Comparison of ENCODE assay signal across 20 mouse cellular contexts in the genomic region with DNA sequence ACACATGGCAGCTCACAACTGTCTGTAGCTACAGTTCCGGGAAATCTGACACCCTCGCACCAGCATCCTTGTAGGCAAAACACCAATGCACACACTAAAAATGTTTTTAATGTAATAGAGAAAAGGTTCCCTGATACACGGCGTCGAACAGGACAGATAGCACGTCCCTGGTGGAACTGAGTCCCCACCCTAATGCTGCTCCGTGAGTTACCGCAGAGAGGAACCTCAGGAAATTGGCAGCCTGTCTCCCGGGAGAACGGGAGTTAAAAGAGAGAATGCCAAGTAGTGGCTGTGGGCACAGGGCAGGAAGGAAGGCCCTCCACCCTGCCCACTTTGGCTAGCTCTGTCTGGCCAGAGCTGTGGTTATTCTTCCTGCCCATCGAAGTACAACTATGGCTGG.
"Had no signal": no experiment of that assay in that cellular context is flagged by ENCODE, and none has a peak within 500 bp of the region (broad histone marks: within the 10 kb centered on the region; RNA-seq: fewer than 3 reads in every experiment).

No protein-coding gene starts in this region.

- DNase-seq: kidney, adult 2 months; kidney, postnatal 25 days; left cerebral cortex, postnatal 4 days; liver, postnatal 0 days; midbrain, embryonic 14.5 days; right cerebral cortex, adult 18-20 months; right cerebral cortex, postnatal 14 days; right cerebral cortex, postnatal 4 days; thymus, adult 2 months; thymus, postnatal 14 days; thymus, postnatal 4 days had no signal

- H3K9ac ChIP-seq: limb, embryonic 12.5 days; limb, embryonic 15.5 days; liver, embryonic 14.5 days; liver, postnatal 0 days had no signal

- H3K4me2 ChIP-seq: limb, embryonic 12.5 days; limb, embryonic 15.5 days; liver, embryonic 11.5 days; midbrain, embryonic 11.5 days had no signal

- H3K27ac ChIP-seq: kidney, postnatal 0 days; limb, embryonic 12.5 days; limb, embryonic 15.5 days; liver, embryonic 14.5 days; macrophage; stomach, postnatal 0 days had no signal

- H3K4me3 ChIP-seq: limb, embryonic 12.5 days; limb, embryonic 15.5 days had no signal

- ATAC-seq: intestine, postnatal 0 days; liver, postnatal 0 days had no signal

- H3K27me3 ChIP-seq: limb, embryonic 12.5 days; limb, embryonic 15.5 days had no signal

- H3K36me3 ChIP-seq: limb, embryonic 15.5 days had no signal

- H3K9me3 ChIP-seq: limb, embryonic 12.5 days; limb, embryonic 15.5 days had no signal
